Mouse (Mus musculus): ENCODE results near the gene Nudt8. TPM values are rescaled to one million over a fixed set of nuclear protein-coding genes. Genes with fewer than 3 reads are reported as not detected.
A peak's percentile ranks its signal among the peaks of the same experiment; 100 is the strongest.
"Not testable (repeated sequence)": the region's sequence is repeated elsewhere in the genome, so short reads cannot be mapped to it uniquely, and the experiment has no call there.

The Nudt8 gene
- polyA plus RNA-seq, 1 experiment from 2014 or later = 26.8 TPM

DNA sequence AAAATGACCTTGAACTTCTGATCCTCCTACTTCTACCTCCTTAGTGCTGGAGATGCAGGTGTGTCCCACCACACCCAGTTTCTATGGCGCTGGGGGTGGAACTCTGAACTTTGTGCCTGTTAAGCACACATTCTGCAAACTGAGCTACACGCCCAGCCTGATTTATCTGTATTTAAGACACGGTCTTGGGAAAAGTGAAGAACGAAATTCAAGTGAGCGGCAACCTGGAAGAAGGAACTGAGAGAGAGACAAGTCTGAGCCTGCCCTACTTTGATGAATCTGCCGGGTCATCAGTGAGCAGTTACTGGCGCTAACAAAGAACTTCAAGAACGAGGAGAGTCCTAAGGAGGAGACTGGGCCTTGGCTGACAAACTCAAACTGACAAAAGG lies 46.5 kb downstream of the Nudt8 start:
- Histone ChIP-seq H3K27me3 (ENCODE audit: control insufficient read depth, insufficient read depth, low read length) (no peaks in the 10 kb centered on the region), H3K9me3 (ENCODE audit: control insufficient read depth, low read length) (no peaks in the 10 kb centered on the region), H3K9ac (replicated peaks; ENCODE audit: low read length) (no peak overlapping the region), H3K4me3 (replicated peaks; ENCODE audit: low read depth, low read length) (no peak overlapping the region), H3K4me1 (ENCODE audit: control insufficient read depth, insufficient read depth, low read length) (no peaks in the 10 kb centered on the region), H3K36me3 (ENCODE audit: control insufficient read depth, insufficient read depth, low read length) (no peaks in the 10 kb centered on the region), H3K27ac (replicated peaks; ENCODE audit: low read depth, low read length) (no peak overlapping the region), H3K4me2 (ENCODE audit: low read length) (no peak overlapping the region)
- ATAC-seq (ENCODE audit: low FRiP score, low TSS enrichment) (no peak), DNase-seq (no peak)
- 81% methylated on average over 8 of the region's 8 CpGs for WGBS

DNA sequence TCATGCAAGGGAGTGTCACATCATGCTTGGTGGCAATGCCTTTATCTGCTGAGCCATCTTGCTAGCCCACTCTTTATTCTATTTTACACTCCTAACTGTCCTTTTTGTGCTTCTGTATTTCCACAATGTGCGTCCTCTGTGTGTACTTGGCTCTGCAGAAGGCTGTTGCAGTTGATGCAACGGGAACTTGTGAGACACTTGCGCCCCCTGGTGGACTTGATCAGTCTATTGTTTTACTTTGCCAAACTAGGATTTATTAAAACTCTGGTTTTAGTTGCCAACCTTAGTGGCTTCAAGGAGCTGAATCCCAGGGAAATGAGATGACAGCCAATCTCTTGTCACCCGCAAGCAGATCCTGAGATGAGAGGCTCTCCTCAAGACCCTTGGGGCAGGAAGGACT lies 47.5 kb downstream of the Nudt8 start:
- Histone ChIP-seq H3K9ac (replicated peaks; ENCODE audit: low read length) (no peak overlapping the region), H3K9me3 (ENCODE audit: control insufficient read depth, low read length) (no peaks in the 10 kb centered on the region), H3K36me3 (ENCODE audit: control insufficient read depth, insufficient read depth, low read length) (no peaks in the 10 kb centered on the region), H3K27ac (replicated peaks; ENCODE audit: low read depth, low read length) (no peak overlapping the region), H3K27me3 (ENCODE audit: control insufficient read depth, insufficient read depth, low read length) (no peaks in the 10 kb centered on the region), H3K4me1 (ENCODE audit: control insufficient read depth, insufficient read depth, low read length) (no peaks in the 10 kb centered on the region), H3K4me3 (replicated peaks; ENCODE audit: low read depth, low read length) (no peak overlapping the region), H3K4me2 (ENCODE audit: low read length) (no peak overlapping the region)
- DNase-seq = peak; percentile 89
- no peak for ATAC-seq (ENCODE audit: low FRiP score, low TSS enrichment)
- WGBS = 15% methylated on average over 4 of the region's 4 CpGs

DNA sequence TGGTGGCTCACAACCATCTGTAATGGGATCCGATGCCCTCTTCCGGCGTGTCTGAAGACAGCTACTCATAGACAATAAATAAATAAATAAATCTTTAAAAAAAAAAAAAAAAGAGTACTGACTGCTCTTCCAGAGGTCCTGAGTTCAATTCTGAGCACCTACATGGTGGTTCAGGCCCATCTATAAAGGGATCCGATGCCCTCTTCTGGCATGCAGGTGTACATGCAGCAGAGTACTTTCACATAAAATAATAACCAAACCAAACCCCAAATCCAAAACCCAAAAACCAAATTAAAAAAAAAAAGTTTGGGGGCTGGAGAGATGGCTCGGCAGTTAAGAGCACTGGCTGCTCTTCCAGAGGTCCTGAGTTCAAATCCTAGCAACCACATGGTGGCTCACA lies 48.7 kb downstream of the Nudt8 start:
- not testable (repeated sequence) for H3K27ac ChIP-seq (replicated peaks; ENCODE audit: low read depth, low read length); H3K36me3 ChIP-seq (ENCODE audit: control insufficient read depth, insufficient read depth, low read length)

DNA sequence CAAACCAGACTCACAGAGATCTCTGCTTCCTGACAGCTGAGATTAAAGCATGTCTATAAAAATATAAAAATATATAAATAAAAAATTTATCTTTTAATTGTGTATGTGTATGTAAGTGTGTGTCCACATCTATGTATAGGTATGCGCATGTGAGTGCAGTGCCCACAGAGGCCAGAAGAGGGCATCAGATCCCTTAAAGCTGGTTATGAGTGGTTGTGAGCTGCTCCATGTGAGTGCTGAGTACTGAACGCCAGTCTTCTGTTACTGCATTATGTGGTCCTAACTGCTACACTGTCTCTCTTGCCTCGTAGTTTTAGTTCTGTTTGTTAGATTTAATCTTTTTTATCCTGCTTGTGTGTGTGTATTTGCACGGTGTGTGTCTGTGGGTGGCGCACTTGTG lies 50.6 kb downstream of the Nudt8 start:
- H3K9me3 ChIP-seq (ENCODE audit: control insufficient read depth, low read length) = no peaks in the 10 kb centered on the region
- H3K4me2 ChIP-seq (ENCODE audit: low read length) = no peak overlapping the region
- ATAC-seq (ENCODE audit: low FRiP score, low TSS enrichment) (no peak), DNase-seq (no peak)
- H3K4me3 ChIP-seq (replicated peaks; ENCODE audit: low read depth, low read length) = no peak overlapping the region
- whole genome bisulfite sequencing = 94% methylated on average over 5 of the region's 5 CpGs
- H3K9ac ChIP-seq (replicated peaks; ENCODE audit: low read length) = no peak overlapping the region
- H3K27ac ChIP-seq (replicated peaks; ENCODE audit: low read depth, low read length) = no peak overlapping the region
- H3K4me1 ChIP-seq (ENCODE audit: control insufficient read depth, insufficient read depth, low read length) = no peaks in the 10 kb centered on the region
- no peaks in the 10 kb centered on the region for H3K27me3 ChIP-seq (ENCODE audit: control insufficient read depth, insufficient read depth, low read length)
- H3K36me3 ChIP-seq (ENCODE audit: control insufficient read depth, insufficient read depth, low read length) = no peaks in the 10 kb centered on the region

More for the DNA sequence above, 48.7 kb downstream of the Nudt8 start:
- not testable (repeated sequence) for DNase-seq; H3K4me3 ChIP-seq (replicated peaks; ENCODE audit: low read depth, low read length); H3K27me3 ChIP-seq (ENCODE audit: control insufficient read depth, insufficient read depth, low read length); H3K4me2 ChIP-seq (ENCODE audit: low read length); H3K9ac ChIP-seq (replicated peaks; ENCODE audit: low read length); ATAC-seq (ENCODE audit: low FRiP score, low TSS enrichment); H3K9me3 ChIP-seq (ENCODE audit: control insufficient read depth, low read length); H3K4me1 ChIP-seq (ENCODE audit: control insufficient read depth, insufficient read depth, low read length)
- WGBS = 82% methylated on average over 5 of the region's 5 CpGs

Other genes with a start within 250 kb of the Nudt8 start
- gene Kmt5b, start 233.2 kb upstream of the Nudt8 start, polyA plus RNA-seq (2014; fragmentation: Nextera tagmentation; extraction: Ambion mirVana) = 55.6 and 74.0 TPM in 2 replicates
- gene Chka, start 148.8 kb upstream of the Nudt8 start, polyA plus RNA-seq (2014; fragmentation: Nextera tagmentation; extraction: Ambion mirVana) = 50.2 and 51.8 TPM in 2 replicates
- gene Tcirg1, start 93.4 kb upstream of the Nudt8 start, polyA plus RNA-seq (2014; fragmentation: Nextera tagmentation; extraction: Ambion mirVana) = 7.4 and 11.0 TPM in 2 replicates
- gene Ndufs8, start 87.8 kb upstream of the Nudt8 start, polyA plus RNA-seq (2014; fragmentation: Nextera tagmentation; extraction: Ambion mirVana) = 261 and 304 TPM in 2 replicates
- 0.84 and 1.1 TPM in 2 replicates for gene Aldh3b1, start 70.8 kb upstream of the Nudt8 start, polyA plus RNA-seq (2014; fragmentation: Nextera tagmentation; extraction: Ambion mirVana)
- 3.7 and 13.4 TPM in 2 replicates for gene Unc93b1, start 65.4 kb upstream of the Nudt8 start, polyA plus RNA-seq (2014; fragmentation: Nextera tagmentation; extraction: Ambion mirVana)
- not detected in 2 replicates for gene Aldh3b3, start 41.9 kb upstream of the Nudt8 start, polyA plus RNA-seq (2014; fragmentation: Nextera tagmentation; extraction: Ambion mirVana)
- 0.16 and 0.32 TPM in 2 replicates for gene Aldh3b2, start 28.3 kb upstream of the Nudt8 start, polyA plus RNA-seq (2014; fragmentation: Nextera tagmentation; extraction: Ambion mirVana)
- 0.96 and 2.2 TPM in 2 replicates for gene Acy3, start 14.0 kb upstream of the Nudt8 start, polyA plus RNA-seq (2014; fragmentation: Nextera tagmentation; extraction: Ambion mirVana)
- gene Tbx10, start 7.8 kb upstream of the Nudt8 start, polyA plus RNA-seq (2014; fragmentation: Nextera tagmentation; extraction: Ambion mirVana) = not detected in 2 replicates
- gene Gm49405, start within 50 bp of the Nudt8 start, polyA plus RNA-seq (2014; fragmentation: Nextera tagmentation; extraction: Ambion mirVana) = 3.3 and 3.9 TPM in 2 replicates
- 5.7 and 7.1 TPM in 2 replicates for gene Doc2g, start 2.7 kb downstream of the Nudt8 start, polyA plus RNA-seq (2014; fragmentation: Nextera tagmentation; extraction: Ambion mirVana)
- 223 and 231 TPM in 2 replicates for gene Ndufv1, start 12.2 kb downstream of the Nudt8 start, polyA plus RNA-seq (2014; fragmentation: Nextera tagmentation; extraction: Ambion mirVana)
- gene Gstp1, start 37.4 kb downstream of the Nudt8 start, polyA plus RNA-seq (2014; fragmentation: Nextera tagmentation; extraction: Ambion mirVana) = 397 and 514 TPM in 2 replicates
- gene Gstp2, start 45.4 kb downstream of the Nudt8 start, polyA plus RNA-seq (2014; fragmentation: Nextera tagmentation; extraction: Ambion mirVana) = 1.9 TPM in 1 of 2 replicates, not detected in the other
- gene Gstp3, start 59.0 kb downstream of the Nudt8 start, polyA plus RNA-seq (2014; fragmentation: Nextera tagmentation; extraction: Ambion mirVana) = not detected in 2 replicates
- not detected in 2 replicates for gene Cabp2, start 81.0 kb downstream of the Nudt8 start, polyA plus RNA-seq (2014; fragmentation: Nextera tagmentation; extraction: Ambion mirVana)
- 83.4 and 87.0 TPM in 2 replicates for gene Cdk2ap2, start 96.6 kb downstream of the Nudt8 start, polyA plus RNA-seq (2014; fragmentation: Nextera tagmentation; extraction: Ambion mirVana)
- gene Pitpnm1, start 99.4 kb downstream of the Nudt8 start, polyA plus RNA-seq (2014; fragmentation: Nextera tagmentation; extraction: Ambion mirVana) = 72.8 and 89.0 TPM in 2 replicates
- gene Aip, start 125.3 kb downstream of the Nudt8 start, polyA plus RNA-seq (2014; fragmentation: Nextera tagmentation; extraction: Ambion mirVana) = 84.3 and 98.0 TPM in 2 replicates
- gene Gpr152, start 139.2 kb downstream of the Nudt8 start, polyA plus RNA-seq (2014; fragmentation: Nextera tagmentation; extraction: Ambion mirVana) = not detected in 2 replicates
- gene Cabp4, start 143.5 kb downstream of the Nudt8 start, polyA plus RNA-seq (2014; fragmentation: Nextera tagmentation; extraction: Ambion mirVana) = 0.14 and 0.15 TPM in 2 replicates
- gene Coro1b, start 148.0 kb downstream of the Nudt8 start, polyA plus RNA-seq (2014; fragmentation: Nextera tagmentation; extraction: Ambion mirVana) = 105 and 117 TPM in 2 replicates
- gene Ptprcap, start 153.0 kb downstream of the Nudt8 start, polyA plus RNA-seq (2014; fragmentation: Nextera tagmentation; extraction: Ambion mirVana) = 0.55 and 0.64 TPM in 2 replicates
- 37.3 and 42.2 TPM in 2 replicates for gene Rps6kb2, start 162.8 kb downstream of the Nudt8 start, polyA plus RNA-seq (2014; fragmentation: Nextera tagmentation; extraction: Ambion mirVana)
- gene Carns1, start 174.9 kb downstream of the Nudt8 start, polyA plus RNA-seq (2014; fragmentation: Nextera tagmentation; extraction: Ambion mirVana) = 3.9 and 6.0 TPM in 2 replicates
- gene Tbc1d10c, start 190.7 kb downstream of the Nudt8 start, polyA plus RNA-seq (2014; fragmentation: Nextera tagmentation; extraction: Ambion mirVana) = 0.54 and 0.94 TPM in 2 replicates
- gene Ppp1ca, start 191.5 kb downstream of the Nudt8 start, polyA plus RNA-seq (2014; fragmentation: Nextera tagmentation; extraction: Ambion mirVana) = 591 and 597 TPM in 2 replicates
- gene Rad9a, start 201.1 kb downstream of the Nudt8 start, polyA plus RNA-seq (2014; fragmentation: Nextera tagmentation; extraction: Ambion mirVana) = 20.3 and 22.7 TPM in 2 replicates
- 0.08 and 0.46 TPM in 2 replicates for gene Clcf1, start 213.7 kb downstream of the Nudt8 start, polyA plus RNA-seq (2014; fragmentation: Nextera tagmentation; extraction: Ambion mirVana)
- not detected in 2 replicates for gene AC109138.7, start 213.8 kb downstream of the Nudt8 start, polyA plus RNA-seq (2014; fragmentation: Nextera tagmentation; extraction: Ambion mirVana)
- 18.5 and 19.1 TPM in 2 replicates for gene Pold4, start 231.3 kb downstream of the Nudt8 start, polyA plus RNA-seq (2014; fragmentation: Nextera tagmentation; extraction: Ambion mirVana)